Mouse (Mus musculus): ENCODE data around the gene Ddn. TPM values are rescaled to one million over a fixed set of nuclear protein-coding genes. Genes with fewer than 3 reads are reported as not detected.
"Not testable (repeated sequence)": the region's sequence is repeated elsewhere in the genome, so short reads cannot be mapped to it uniquely, and the experiment has no call there.

Gene Ddn
- total RNA-seq, 2 experiments from 2014 or later: 285 to 294 TPM

GRCm38 (mm10) chr15:98833281-98833680 lies 24.0 kb upstream of the Ddn start:
- intact Hi-C loops (cut with DNase I): loop anchor here (5.0 kb wide), 1 partner anchor 34 kb away; no protein-coding TSS in a partner anchor
- no peak for DNase-seq (ENCODE audit: extremely low spot score in 1 of 2, low spot score in 2 of 2)

- DNase-seq (ENCODE audit: extremely low spot score in 1 of 2, low spot score in 2 of 2): no peak
- intact Hi-C loops (cut with DNase I): loop anchor here (5.0 kb wide), 1 partner anchor 35 kb away; no protein-coding TSS in a partner anchor
Measured at GRCm38 (mm10) chr15:98832161-98833058, 23.1 kb upstream of the Ddn start.

GRCm38 (mm10) chr15:98831684-98832035 lies 22.4 kb upstream of the Ddn start:
- no peak for DNase-seq (ENCODE audit: extremely low spot score in 1 of 2, low spot score in 2 of 2)
- intact Hi-C loops (cut with DNase I): loop anchor here (5.0 kb wide), 1 partner anchor 36 kb away; no protein-coding TSS in a partner anchor

GRCm38 (mm10) chr15:98830736-98831683 lies 21.7 kb upstream of the Ddn start, which contains the start of gene Prkag1:
TSS of gene Prkag1 (minus strand) at chr15:98831521.
- intact Hi-C loops (cut with DNase I): loop anchor here (5.0 kb wide), 1 partner anchor 36 kb away; no protein-coding TSS in a partner anchor
- peak; percentile 91 to 98 for DNase-seq (ENCODE audit: extremely low spot score in 1 of 2, low spot score in 2 of 2)

GRCm38 (mm10) chr15:98827611-98828011 lies 18.3 kb upstream of the Ddn start:
- intact Hi-C loops (cut with DNase I): no loop called here
- no peak for DNase-seq (ENCODE audit: extremely low spot score in 1 of 2, low spot score in 2 of 2)

- no peak for DNase-seq (ENCODE audit: extremely low spot score in 1 of 2, low spot score in 2 of 2)
- intact Hi-C loops (cut with DNase I): no loop called here
Measured at GRCm38 (mm10) chr15:98823434-98823833, 14.1 kb upstream of the Ddn start.

GRCm38 (mm10) chr15:98822147-98822546 lies 12.9 kb upstream of the Ddn start:
- DNase-seq (ENCODE audit: extremely low spot score in 1 of 2, low spot score in 2 of 2): no peak
- intact Hi-C loops (cut with DNase I): no loop called here

GRCm38 (mm10) chr15:98821403-98821802 lies 12.1 kb upstream of the Ddn start:
- DNase-seq (ENCODE audit: extremely low spot score in 1 of 2, low spot score in 2 of 2): no peak
- intact Hi-C loops (cut with DNase I): no loop called here

- intact Hi-C loops (cut with DNase I): no loop called here
- no peak for DNase-seq (ENCODE audit: extremely low spot score in 1 of 2, low spot score in 2 of 2)
Measured at GRCm38 (mm10) chr15:98820937-98821336, 11.6 kb upstream of the Ddn start.

- no peak for DNase-seq (ENCODE audit: extremely low spot score in 1 of 2, low spot score in 2 of 2)
- intact Hi-C loops (cut with DNase I): no loop called here
Measured at GRCm38 (mm10) chr15:98818171-98818570, 8.9 kb upstream of the Ddn start.

- DNase-seq (ENCODE audit: extremely low spot score in 1 of 2, low spot score in 2 of 2): peak; percentile 52
- intact Hi-C loops (cut with DNase I): no loop called here
Measured at GRCm38 (mm10) chr15:98812741-98813424, 3.6 kb upstream of the Ddn start.

- not testable (repeated sequence) for DNase-seq (ENCODE audit: extremely low spot score in 1 of 2, low spot score in 2 of 2)
Measured at GRCm38 (mm10) chr15:98810212-98810611, 922 bp upstream of the Ddn start.

GRCm38 (mm10) chr15:98808651-98809134 lies 597 bp downstream of the Ddn start:
- DNase-seq (ENCODE audit: extremely low spot score in 1 of 2, low spot score in 2 of 2): peak; percentile 74 to 80
- intact Hi-C loops (cut with DNase I): no loop called here

More at GRCm38 (mm10) chr15:98810212-98810611, 922 bp upstream of the Ddn start:
- intact Hi-C loops (cut with DNase I): not testable (repeated sequence)

GRCm38 (mm10) chr15:98807895-98808650 lies 1.2 kb downstream of the Ddn start:
- DNase-seq (ENCODE audit: extremely low spot score in 1 of 2, low spot score in 2 of 2): peak; percentile 81 to 90
- intact Hi-C loops (cut with DNase I): no loop called here

- intact Hi-C loops (cut with DNase I): no loop called here
- peak in 1 of 2 experiments; percentile 68 for DNase-seq (ENCODE audit: extremely low spot score in 1 of 2, low spot score in 2 of 2)
Measured at GRCm38 (mm10) chr15:98806809-98807770, 2.2 kb downstream of the Ddn start.

- intact Hi-C loops (cut with DNase I): no loop called here
- DNase-seq (ENCODE audit: extremely low spot score in 1 of 2, low spot score in 2 of 2): no peak
Measured at GRCm38 (mm10) chr15:98806071-98806808, 3.0 kb downstream of the Ddn start.
